Mouse (Mus musculus): ENCODE measurements at regions not wholly inside any gene's neighbourhood (a gene's known extent, or its start where the extent isn't known, plus 50 kb on each side); places are given as distances from the start of the nearest gene placed in this dataset.
A peak's percentile ranks its signal among the peaks of the same experiment; 100 is the strongest.

GRCm38 (mm10) chr15:88507886-88508285 is 92.2 kb upstream of the Zdhhc25 start:
- DNase-seq (ENCODE audit: low spot score in 2 of 2): no peak
- intact Hi-C loops (cut with DNase I): no loop called here

DNA sequence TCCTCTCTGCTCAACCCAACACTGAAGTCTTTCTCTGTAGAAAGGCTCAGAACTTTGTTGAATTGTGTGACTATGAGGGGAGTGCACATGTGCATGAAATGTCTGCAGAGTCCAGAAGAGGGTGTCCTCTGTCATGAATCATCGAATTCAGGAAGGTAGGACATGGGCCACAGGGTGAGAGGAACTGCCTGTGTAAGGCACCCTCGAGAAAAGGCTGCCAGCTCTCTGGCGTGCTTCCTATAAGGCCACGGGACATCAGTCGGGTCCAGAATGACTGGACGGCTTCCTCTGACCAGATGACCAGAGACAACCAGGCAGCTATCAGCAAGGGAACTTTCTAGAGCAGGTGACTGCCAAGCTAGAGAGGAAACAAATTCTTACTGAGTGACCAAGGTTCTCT is 91.1 kb upstream of the Zdhhc25 start:
- intact Hi-C loops (cut with DNase I): no loop called here
- DNase-seq (ENCODE audit: low spot score in 2 of 2): peak in 1 of 2 experiments; percentile 13

DNA sequence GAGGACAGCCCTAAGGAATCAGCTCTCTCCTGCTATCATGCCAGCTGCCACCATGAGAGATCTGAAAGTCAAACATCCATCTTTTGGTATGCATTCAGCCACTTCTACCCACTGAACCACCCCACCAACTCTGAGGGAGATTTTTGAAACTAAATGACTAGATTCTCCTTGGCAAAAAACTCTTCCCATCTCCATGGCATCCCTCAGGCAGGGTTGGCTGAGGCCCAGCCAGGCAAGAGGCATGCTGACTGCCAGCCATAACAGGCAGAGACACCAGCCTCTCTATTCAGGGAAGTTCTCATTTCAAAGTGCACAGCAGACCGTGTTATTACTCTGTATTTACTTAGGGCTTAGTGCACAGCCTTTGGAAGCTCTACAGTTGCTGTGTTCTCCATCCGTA is 90.5 kb upstream of the Zdhhc25 start:
- DNase-seq (ENCODE audit: low spot score in 2 of 2): peak; percentile 41 to 49
- intact Hi-C loops (cut with DNase I): no loop called here

DNA sequence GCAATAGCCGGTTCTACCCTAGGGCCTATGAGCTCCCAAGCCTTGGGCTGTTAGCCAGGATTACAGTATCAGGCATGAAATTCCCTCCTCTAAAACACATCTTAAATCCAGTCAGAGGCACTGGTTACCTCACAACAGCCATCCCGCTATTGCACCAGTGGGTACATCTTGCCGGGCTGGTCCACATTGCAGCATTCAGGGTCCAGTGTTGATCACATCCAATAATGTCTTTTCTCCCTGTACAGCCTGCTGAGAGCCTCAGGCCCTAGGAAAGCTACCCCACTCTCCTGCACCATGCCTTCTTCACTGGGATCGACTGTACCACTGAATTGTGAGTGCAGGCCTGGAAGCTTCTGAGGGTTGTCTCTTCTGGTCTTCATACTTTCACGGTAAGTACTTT is 86.0 kb upstream of the Zdhhc25 start:
- no peak for DNase-seq (ENCODE audit: low spot score in 2 of 2)
- intact Hi-C loops (cut with DNase I): no loop called here

- DNase-seq (ENCODE audit: low spot score in 2 of 2): no peak
- intact Hi-C loops (cut with DNase I): loop anchor here (10.0 kb wide), 1 partner anchor 226 kb away; no protein-coding TSS in a partner anchor
Measured at GRCm38 (mm10) chr15:88531218-88531617, 68.9 kb upstream of the Zdhhc25 start.

- DNase-seq (ENCODE audit: low spot score in 2 of 2): no peak
- intact Hi-C loops (cut with DNase I): loop anchor here (10.0 kb wide), 1 partner anchor 227 kb away; no protein-coding TSS in a partner anchor
Measured at GRCm38 (mm10) chr15:88532008-88532407, 68.1 kb upstream of the Zdhhc25 start.

GRCm38 (mm10) chr15:88533354-88533753 is 66.7 kb upstream of the Zdhhc25 start:
- intact Hi-C loops (cut with DNase I): loop anchor here (10.0 kb wide), 1 partner anchor 229 kb away; no protein-coding TSS in a partner anchor
- DNase-seq (ENCODE audit: low spot score in 2 of 2): no peak

- no peak for DNase-seq (ENCODE audit: low spot score in 2 of 2)
- intact Hi-C loops (cut with DNase I): loop anchor here (10.0 kb wide), 1 partner anchor 231 kb away; no protein-coding TSS in a partner anchor
Measured at GRCm38 (mm10) chr15:88535516-88535915, 64.6 kb upstream of the Zdhhc25 start.

DNA sequence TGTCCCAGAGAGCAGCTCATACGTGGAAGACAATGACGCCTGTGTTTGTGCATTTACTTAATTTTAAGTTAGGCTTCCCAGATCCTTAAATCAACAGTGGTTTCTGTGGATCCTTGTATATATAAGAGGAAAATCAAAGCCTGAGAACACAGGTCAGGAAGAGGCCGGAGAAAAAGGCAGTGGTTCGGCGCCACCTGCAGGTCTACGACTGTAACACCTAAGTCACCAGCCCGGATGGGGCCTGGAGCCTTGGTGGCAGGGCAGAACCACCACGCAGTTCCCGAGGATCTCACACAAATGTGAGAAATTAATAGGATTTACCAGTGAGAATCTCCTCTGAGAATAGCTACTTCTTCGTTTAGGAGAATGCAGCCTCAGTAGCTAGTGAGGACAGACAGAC is 62.9 kb upstream of the Zdhhc25 start:
- peak; percentile 35 to 68 for DNase-seq (ENCODE audit: low spot score in 2 of 2)
- intact Hi-C loops (cut with DNase I): loop anchor here (2.0 to 10.0 kb wide), 3 partner anchors 232 to 910 kb away; no protein-coding TSS in a partner anchor

GRCm38 (mm10) chr15:88542567-88542966 is 57.5 kb upstream of the Zdhhc25 start:
- DNase-seq (ENCODE audit: low spot score in 2 of 2): no peak
- intact Hi-C loops (cut with DNase I): no loop called here

DNA sequence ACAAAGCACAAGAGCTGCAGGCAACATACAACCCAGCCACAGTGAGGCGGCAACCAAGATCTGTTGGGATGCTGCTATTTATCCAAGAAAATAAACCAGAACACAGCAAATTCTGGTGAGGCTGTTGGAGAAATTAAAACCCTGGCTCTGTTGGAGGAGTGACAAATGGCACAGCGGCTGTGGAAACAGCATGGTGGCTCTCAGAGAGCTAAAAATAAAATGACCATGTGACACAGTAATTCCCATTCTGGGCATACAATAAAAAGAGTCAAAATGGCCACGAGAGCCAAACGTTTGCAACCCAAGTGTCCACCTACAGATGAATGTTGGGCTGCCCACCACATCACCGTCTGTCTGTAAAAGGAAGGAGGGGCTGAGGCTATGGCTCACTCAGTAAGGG is 55.9 kb upstream of the Zdhhc25 start:
- intact Hi-C loops (cut with DNase I): no loop called here

DNA sequence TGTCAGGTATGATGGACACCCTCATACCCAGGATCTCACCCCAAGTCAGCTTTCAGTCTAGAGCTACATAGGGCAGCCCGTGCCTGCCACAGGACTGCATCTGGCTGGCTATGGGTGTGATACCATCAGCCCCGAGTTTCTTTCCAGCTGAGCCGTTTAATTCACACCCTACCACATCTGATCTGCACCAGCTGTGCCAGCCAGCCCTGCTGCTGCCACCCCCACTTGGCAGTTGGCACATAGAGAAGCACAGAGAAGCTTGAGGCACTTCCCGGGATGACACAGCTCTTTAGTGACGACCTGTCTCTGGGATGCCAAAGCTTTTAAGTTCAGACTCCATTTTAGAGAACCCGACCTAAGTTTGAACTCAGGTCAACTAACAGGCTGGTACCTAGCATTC is 51.8 kb upstream of the Zdhhc25 start:
- intact Hi-C loops (cut with DNase I): no loop called here
- DNase-seq (ENCODE audit: low spot score in 2 of 2): peak; percentile 25 to 52

More for the DNA sequence above, 55.9 kb upstream of the Zdhhc25 start:
- DNase-seq (ENCODE audit: low spot score in 2 of 2): no peak
